Mouse (Mus musculus) liver, embryonic 16.5 days (tissue): ENCODE measurements at regions not wholly inside any gene's neighbourhood (a gene's known extent, or its start where the extent isn't known, plus 50 kb on each side); places are given as distances from the start of the nearest gene placed in this dataset.

Source experiments
- ATAC-seq: fragments of 200-750 bp; cut with Nextera tagmentation; 2 replicates; pipeline ENCODE4 v1.8.0; 2017; ENCODE audit warnings: low read depth, mild to moderate bottlenecking, moderate number of reproducible peaks, moderate library complexity
- H3K27ac ChIP-seq: fragments of 300-500 bp; sonication (generic); 2 replicates; pipeline ENCODE4 v1.5.1; 2014; ENCODE audit warnings: mild to moderate bottlenecking, low read length
- H3K27me3 ChIP-seq: fragments of 300-500 bp; sonication (generic); 2 replicates; pipeline ENCODE4 v1.6.1; 2014; ENCODE audit warnings: low read depth, low read length, mixed read lengths; ENCODE audit not compliant: control insufficient read depth, insufficient read depth
- H3K36me3 ChIP-seq: fragments of 300-500 bp; sonication (generic); 2 replicates; pipeline ENCODE4 v1.6.1; 2014; ENCODE audit warnings: mild to moderate bottlenecking; ENCODE audit not compliant: control insufficient read depth, insufficient read depth
- H3K4me1 ChIP-seq: fragments of 300-500 bp; sonication (generic); 2 replicates; pipeline ENCODE4 v1.6.1; 2014; ENCODE audit warnings: low read depth, low read length, mixed read lengths; ENCODE audit not compliant: control insufficient read depth
- H3K4me2 ChIP-seq: fragments of 300-500 bp; sonication (generic); 2 replicates; pipeline ENCODE4 v1.6.1; 2014; ENCODE audit warnings: low read depth, low read length, mixed read lengths
- H3K4me3 ChIP-seq: fragments of 300-500 bp; sonication (generic); 2 replicates; pipeline ENCODE4 v1.5.1; 2014; ENCODE audit warnings: low read depth, mild to moderate bottlenecking, low read length
- H3K9ac ChIP-seq: fragments of 300-500 bp; sonication (generic); 2 replicates; pipeline ENCODE4 v1.6.1; 2014; ENCODE audit warnings: low read depth, low read length
- H3K9me3 ChIP-seq: fragments of 300-500 bp; sonication (generic); replicated peaks from 2 replicates; pipeline ENCODE4 v1.6.1; 2016; ENCODE audit warnings: low read length; ENCODE audit not compliant: control insufficient read depth
- WGBS: fragments of 180-500 bp; shearing (Covaris S2); extraction: QIAGEN DNeasy Blood & Tissue Kit; methylation state at CpG from one replicate; pipeline ENCODE4 v1.1.7; 2014; ENCODE audit not compliant: insufficient replicate concordance; 5-methylcytosine and 5-hydroxymethylcytosine counted together

DNA sequence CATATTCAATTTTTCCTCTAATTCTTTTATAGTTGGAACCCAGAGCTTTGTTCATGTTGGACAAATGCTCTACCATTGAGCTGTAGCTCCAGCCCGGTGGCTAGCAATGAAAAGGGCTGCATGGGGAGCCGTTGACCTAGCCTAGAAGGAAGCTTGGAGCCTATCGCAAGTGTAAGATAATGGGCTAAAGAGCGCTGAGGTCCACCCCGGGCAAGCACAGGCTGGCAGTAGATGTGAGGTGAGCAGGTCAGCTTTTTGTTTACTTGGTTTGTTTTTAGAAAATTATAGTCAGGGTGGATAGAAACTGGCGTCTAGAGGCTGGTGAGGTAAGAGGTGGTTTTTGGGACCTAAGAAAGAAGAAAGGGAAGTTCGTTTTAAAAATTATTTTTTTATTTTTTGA is 181.0 kb downstream of the Plpp3 start:
- H3K9me3 ChIP-seq, result no peaks in the 10 kb centered on the region
- 52% methylated on average over 7 of the region's 7 CpGs for WGBS
- no peaks in the 10 kb centered on the region for H3K36me3 ChIP-seq
- no peak overlapping the region for H3K4me3 ChIP-seq
- H3K27ac ChIP-seq, result no peak overlapping the region
- no peak for ATAC-seq
- no peak overlapping the region for H3K4me2 ChIP-seq
- H3K4me1 ChIP-seq, result no peaks in the 10 kb centered on the region
- H3K27me3 ChIP-seq, result no peaks in the 10 kb centered on the region
- H3K9ac ChIP-seq, result no peak overlapping the region

- H3K4me2 ChIP-seq, result no peak overlapping the region
- no peaks in the 10 kb centered on the region for H3K4me1 ChIP-seq
- no peak overlapping the region for H3K27ac ChIP-seq
- H3K36me3 ChIP-seq, result no peaks in the 10 kb centered on the region
- no peaks in the 10 kb centered on the region for H3K9me3 ChIP-seq
- 54% methylated on average over 7 of the region's 7 CpGs for WGBS
- H3K9ac ChIP-seq, result no peak overlapping the region
- H3K4me3 ChIP-seq, result no peak overlapping the region
- no peaks in the 10 kb centered on the region for H3K27me3 ChIP-seq
- no peak for ATAC-seq
Measured at GRCm38 (mm10) chr4:105338861-105339260, 181.7 kb downstream of the Plpp3 start.

- no peak overlapping the region for H3K4me2 ChIP-seq
- H3K36me3 ChIP-seq, result no peaks in the 10 kb centered on the region
- no peak overlapping the region for H3K27ac ChIP-seq
- H3K4me1 ChIP-seq, result no peaks in the 10 kb centered on the region
- 64% methylated on average over 7 of the region's 7 CpGs for WGBS
- H3K27me3 ChIP-seq, result no peaks in the 10 kb centered on the region
- no peak overlapping the region for H3K4me3 ChIP-seq
- H3K9ac ChIP-seq, result no peak overlapping the region
- no peaks in the 10 kb centered on the region for H3K9me3 ChIP-seq
- no peak for ATAC-seq
Measured at GRCm38 (mm10) chr4:105341274-105341673, 184.1 kb downstream of the Plpp3 start.

- Histone ChIP-seq H3K4me2 (no peak overlapping the region), H3K9me3 (no peaks in the 10 kb centered on the region), H3K27ac (no peak overlapping the region), H3K36me3 (no peaks in the 10 kb centered on the region), H3K4me3 (no peak overlapping the region), H3K27me3 (no peaks in the 10 kb centered on the region), H3K4me1 (no peaks in the 10 kb centered on the region), H3K9ac (no peak overlapping the region)
- no peak for ATAC-seq
- 73% methylated on average over 8 of the region's 8 CpGs for WGBS
Measured at GRCm38 (mm10) chr4:105346846-105347245, 189.7 kb downstream of the Plpp3 start.

DNA sequence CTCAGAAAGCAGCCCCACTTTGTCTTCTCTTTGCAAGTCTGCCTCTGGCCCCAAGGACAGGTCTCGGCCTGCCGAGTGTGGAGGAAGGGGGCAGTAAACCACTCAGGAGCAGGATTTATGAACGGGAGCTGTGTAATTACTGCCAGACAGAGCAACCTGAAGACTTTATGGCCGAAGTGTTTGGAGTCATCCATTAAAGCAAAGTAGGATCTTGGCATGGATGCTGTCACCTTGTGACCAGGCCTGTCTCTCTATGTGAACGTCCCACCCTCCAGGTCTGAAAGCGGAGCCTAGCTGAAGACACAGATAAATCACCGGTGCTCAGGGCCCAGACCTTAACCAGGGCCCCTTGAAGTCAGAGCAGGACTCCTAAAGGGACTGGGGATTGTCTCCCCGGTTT is 190.8 kb downstream of the Plpp3 start:
- H3K27ac ChIP-seq, result no peak overlapping the region
- WGBS, result 56% methylated on average over 8 of the region's 8 CpGs
- no peak for ATAC-seq
- no peaks in the 10 kb centered on the region for H3K36me3 ChIP-seq
- H3K27me3 ChIP-seq, result no peaks in the 10 kb centered on the region
- no peak overlapping the region for H3K9ac ChIP-seq
- no peaks in the 10 kb centered on the region for H3K9me3 ChIP-seq
- no peak overlapping the region for H3K4me2 ChIP-seq
- no peaks in the 10 kb centered on the region for H3K4me1 ChIP-seq
- no peak overlapping the region for H3K4me3 ChIP-seq

GRCm38 (mm10) chr4:105349316-105350207 is 192.4 kb downstream of the Plpp3 start:
- ATAC-seq, result no peak
- no peak overlapping the region for H3K9ac ChIP-seq
- H3K36me3 ChIP-seq, result no peaks in the 10 kb centered on the region
- H3K4me2 ChIP-seq, result no peak overlapping the region
- no peak overlapping the region for H3K4me3 ChIP-seq
- H3K27ac ChIP-seq, result no peak overlapping the region
- WGBS, result 68% methylated on average over 8 of the region's 8 CpGs
- no peaks in the 10 kb centered on the region for H3K27me3 ChIP-seq
- H3K9me3 ChIP-seq, result no peaks in the 10 kb centered on the region
- H3K4me1 ChIP-seq, result no peaks in the 10 kb centered on the region

DNA sequence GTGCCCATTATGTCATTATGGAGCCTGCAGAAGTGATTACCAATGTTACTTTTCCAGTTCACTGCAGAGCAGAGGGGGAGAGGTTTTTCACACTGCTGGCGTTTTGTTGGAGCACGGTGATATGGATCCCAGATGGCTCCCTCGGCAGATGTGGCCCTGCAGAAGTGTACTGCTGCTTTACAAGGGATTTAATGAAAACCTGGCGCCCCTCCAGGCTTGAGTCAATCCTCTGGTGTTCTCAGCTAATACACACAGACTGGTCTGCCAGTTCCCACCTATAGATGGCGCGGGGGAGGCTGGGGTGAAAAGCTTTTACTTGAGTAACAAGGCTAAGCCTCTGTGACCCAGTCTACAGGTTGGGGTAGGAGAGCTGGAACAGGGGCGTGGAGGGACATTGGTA is 195.2 kb downstream of the Plpp3 start:
- Histone ChIP-seq H3K36me3 (no peaks in the 10 kb centered on the region), H3K9ac (no peak overlapping the region), H3K27ac (no peak overlapping the region), H3K4me3 (no peak overlapping the region), H3K27me3 (no peaks in the 10 kb centered on the region), H3K4me2 (no peak overlapping the region), H3K4me1 (no peaks in the 10 kb centered on the region), H3K9me3 (no peaks in the 10 kb centered on the region)
- 58% methylated on average over 7 of the region's 7 CpGs for WGBS
- no peak for ATAC-seq

- Histone ChIP-seq H3K9me3 (no peaks in the 10 kb centered on the region), H3K4me2 (no peak overlapping the region), H3K9ac (no peak overlapping the region), H3K4me1 (no peaks in the 10 kb centered on the region), H3K27me3 (no peaks in the 10 kb centered on the region), H3K27ac (no peak overlapping the region), H3K4me3 (no peak overlapping the region), H3K36me3 (no peaks in the 10 kb centered on the region)
- 34% methylated on average over 3 of the region's 3 CpGs for WGBS
- no peak for ATAC-seq
Measured at GRCm38 (mm10) chr4:105352953-105353352, 195.8 kb downstream of the Plpp3 start.

DNA sequence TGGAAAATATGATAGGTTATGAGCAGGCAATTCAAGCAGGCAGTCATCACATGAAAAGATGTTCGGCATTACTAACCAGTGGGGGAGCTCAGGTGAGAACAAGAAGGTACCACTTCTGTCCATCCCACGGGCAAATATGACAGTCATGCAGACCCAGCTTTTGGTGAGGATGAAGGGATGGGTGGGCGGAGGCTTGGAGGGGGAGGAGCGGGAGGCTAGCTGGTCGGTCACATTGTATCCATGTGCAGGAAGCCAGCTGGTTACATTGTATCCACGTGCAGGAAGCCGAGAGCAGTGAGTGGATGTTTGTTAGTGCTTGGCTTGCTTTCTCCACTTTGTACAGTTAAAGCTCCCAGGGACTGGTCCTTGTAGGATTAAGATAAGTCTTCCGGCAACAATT is 196.9 kb downstream of the Plpp3 start:
- no peak overlapping the region for H3K9ac ChIP-seq
- no peaks in the 10 kb centered on the region for H3K27me3 ChIP-seq
- H3K9me3 ChIP-seq, result no peaks in the 10 kb centered on the region
- ATAC-seq, result no peak
- H3K36me3 ChIP-seq, result no peaks in the 10 kb centered on the region
- H3K4me2 ChIP-seq, result no peak overlapping the region
- no peaks in the 10 kb centered on the region for H3K4me1 ChIP-seq
- no peak overlapping the region for H3K27ac ChIP-seq
- no peak overlapping the region for H3K4me3 ChIP-seq
- 53% methylated on average over 8 of the region's 8 CpGs for WGBS
